Comparison of ENCODE assay signal across 8 mouse cellular contexts in genomic region chr11:101695906-101696661, GRCm38 (mm10). TPM values are rescaled to one million over a fixed set of nuclear protein-coding genes. Genes with fewer than 3 reads are reported as not detected.
A peak's percentile ranks its signal among the peaks of the same experiment; 100 is the strongest.
DNase-seq lines count a peak whose midpoint lies in the region; ATAC-seq lines count a peak whose summit lies in the region.

No protein-coding gene starts in this region.

- H3K9ac ChIP-seq in kidney, embryonic 14.5 days (ENCODE audit: low read depth, low read length) = peak overlapping the region; percentile 54
- H3K9ac ChIP-seq in embryonic facial prominence, embryonic 11.5 days (replicated peaks; ENCODE audit: low read length) = peak overlapping the region; percentile 71
- peak overlapping the region; percentile 57 for H3K9ac ChIP-seq in hindbrain, embryonic 16.5 days (ENCODE audit: low read depth, low read length)
- peak overlapping the region; percentile 44 for H3K9ac ChIP-seq in liver, embryonic 13.5 days
- H3K9ac ChIP-seq in neural tube, embryonic 11.5 days (ENCODE audit: low read length) = peak overlapping the region; percentile 64

- no peaks in the 10 kb centered on the region for H3K9me3 ChIP-seq in kidney, embryonic 14.5 days (ENCODE audit: control insufficient read depth, low read length)
- no peaks in the 10 kb centered on the region for H3K9me3 ChIP-seq in embryonic facial prominence, embryonic 11.5 days (replicated peaks; ENCODE audit: control insufficient read depth, low read length)
- H3K9me3 ChIP-seq in hindbrain, embryonic 16.5 days (ENCODE audit: control insufficient read depth, low read length) = no peaks in the 10 kb centered on the region
- H3K9me3 ChIP-seq in liver, embryonic 13.5 days (replicated peaks) = peaks cover 5% of the 10 kb centered on the region; the same call in 1 of the 2 replicates
- no peaks in the 10 kb centered on the region for H3K9me3 ChIP-seq in neural tube, embryonic 11.5 days (ENCODE audit: control insufficient read depth, low read length)

- peak overlapping the region; percentile 54 for H3K4me2 ChIP-seq in kidney, embryonic 14.5 days (replicated peaks; ENCODE audit: low read depth, low read length)
- peak overlapping the region; percentile 39 for H3K4me2 ChIP-seq in embryonic facial prominence, embryonic 11.5 days (ENCODE audit: low read depth, low read length)
- peak overlapping the region; percentile 62 for H3K4me2 ChIP-seq in hindbrain, embryonic 16.5 days (ENCODE audit: low read length)
- peak overlapping the region; percentile 62 for H3K4me2 ChIP-seq in liver, embryonic 13.5 days
- H3K4me2 ChIP-seq in neural tube, embryonic 11.5 days (ENCODE audit: low read depth) = peak overlapping the region; percentile 45

- peaks cover 28% of the 10 kb centered on the region for H3K4me1 ChIP-seq in kidney, embryonic 14.5 days (ENCODE audit: control insufficient read depth, insufficient read depth, low read length)
- H3K4me1 ChIP-seq in embryonic facial prominence, embryonic 11.5 days (ENCODE audit: control insufficient read depth, insufficient read depth, low read length) = peaks cover 7% of the 10 kb centered on the region
- peaks cover 15% of the 10 kb centered on the region for H3K4me1 ChIP-seq in hindbrain, embryonic 16.5 days (ENCODE audit: control insufficient read depth, insufficient read depth, low read depth, low read length)
- peaks cover 41% of the 10 kb centered on the region for H3K4me1 ChIP-seq in liver, embryonic 13.5 days (replicated peaks)
- H3K4me1 ChIP-seq in neural tube, embryonic 11.5 days (ENCODE audit: control insufficient read depth, insufficient read depth, low read length) = peaks cover 14% of the 10 kb centered on the region

- no peaks in the 10 kb centered on the region for H3K27me3 ChIP-seq in kidney, embryonic 14.5 days (ENCODE audit: control insufficient read depth, insufficient read depth, low read length)
- no peaks in the 10 kb centered on the region for H3K27me3 ChIP-seq in embryonic facial prominence, embryonic 11.5 days (ENCODE audit: control insufficient read depth, insufficient read depth, low read length)
- no peaks in the 10 kb centered on the region for H3K27me3 ChIP-seq in hindbrain, embryonic 16.5 days (replicated peaks; ENCODE audit: control insufficient read depth, insufficient read depth, low read length)
- peaks cover 3% of the 10 kb centered on the region; the same call in 1 of the 2 replicates for H3K27me3 ChIP-seq in liver, embryonic 13.5 days
- no peaks in the 10 kb centered on the region for H3K27me3 ChIP-seq in neural tube, embryonic 11.5 days (ENCODE audit: control insufficient read depth, insufficient read depth, low read length)

- H3K36me3 ChIP-seq in kidney, embryonic 14.5 days (ENCODE audit: control insufficient read depth, insufficient read depth, low read length) = no peaks in the 10 kb centered on the region
- H3K36me3 ChIP-seq in embryonic facial prominence, embryonic 11.5 days (replicated peaks; ENCODE audit: control insufficient read depth, insufficient read depth, low read depth, low read length) = no peaks in the 10 kb centered on the region
- H3K36me3 ChIP-seq in hindbrain, embryonic 16.5 days (ENCODE audit: control insufficient read depth, insufficient read depth, low read length) = no peaks in the 10 kb centered on the region
- 0 out of 2 replicates have a peak, but pooled peaks cover 3% of the 10 kb centered on the region for H3K36me3 ChIP-seq in liver, embryonic 13.5 days
- H3K36me3 ChIP-seq in neural tube, embryonic 11.5 days (ENCODE audit: control insufficient read depth, insufficient read depth, low read length) = no peaks in the 10 kb centered on the region

- H3K4me3 ChIP-seq in kidney, embryonic 14.5 days (ENCODE audit: low read length) = peak overlapping the region; percentile 30
- H3K4me3 ChIP-seq in embryonic facial prominence, embryonic 11.5 days (ENCODE audit: low read depth, low read length) = no peak overlapping the region
- H3K4me3 ChIP-seq in hindbrain, embryonic 16.5 days (ENCODE audit: low read length) = peak overlapping the region; percentile 35
- peak overlapping the region; percentile 35 for H3K4me3 ChIP-seq in liver, embryonic 13.5 days (replicated peaks)
- peak overlapping the region; percentile 22; the same call in 1 of the 2 replicates for H3K4me3 ChIP-seq in neural tube, embryonic 11.5 days (ENCODE audit: low read depth, low read length)

- no peak for DNase-seq in kidney, adult 18-20 months
- DNase-seq in embryonic facial prominence, embryonic 11.5 days (ENCODE audit: low spot score) = peak; percentile 77
- no peak for DNase-seq in liver, embryonic 13.5 days
- peak; percentile 73 for DNase-seq in neural tube, embryonic 11.5 days (ENCODE audit: low spot score)
- DNase-seq in spleen, postnatal 14 days (ENCODE audit: low spot score in 2 of 2) = no peak
- no peak for DNase-seq in spleen, adult 12 weeks (ENCODE audit: low spot score)

- ATAC-seq in kidney, embryonic 14.5 days (ENCODE audit: low FRiP score, low TSS enrichment) = peak; percentile 40; the same call in 1 of the 2 replicates
- peak; percentile 77 for ATAC-seq in embryonic facial prominence, embryonic 11.5 days (replicated peaks; ENCODE audit: insufficient number of reproducible peaks, low FRiP score, low TSS enrichment, low read depth)
- ATAC-seq in hindbrain, embryonic 16.5 days = peak; percentile 80
- ATAC-seq in liver, embryonic 13.5 days (ENCODE audit: low read depth) = peak; percentile 45
- peak; percentile 63; the same call in 1 of the 2 replicates for ATAC-seq in neural tube, embryonic 11.5 days (ENCODE audit: insufficient read depth, low FRiP score, low TSS enrichment)

- WGBS in kidney, embryonic 14.5 days = under 1% methylated on average over 20 of the region's 20 CpGs
- WGBS in embryonic facial prominence, embryonic 11.5 days = 3% methylated on average over 20 of the region's 20 CpGs
- WGBS in hindbrain, embryonic 16.5 days = 2% methylated on average over 20 of the region's 20 CpGs
- WGBS in liver, embryonic 13.5 days (ENCODE audit: insufficient replicate concordance) = 4% methylated on average over 20 of the region's 20 CpGs
- under 1% methylated on average over 20 of the region's 20 CpGs for WGBS in neural tube, embryonic 11.5 days

- peak overlapping the region; percentile 73 for H3K27ac ChIP-seq in kidney, embryonic 14.5 days (ENCODE audit: low read depth, low read length)
- H3K27ac ChIP-seq in embryonic facial prominence, embryonic 11.5 days (replicated peaks; ENCODE audit: low read depth, low read length) = peak overlapping the region; percentile 28; the same call in 1 of the 2 replicates
- peak overlapping the region; percentile 73 for H3K27ac ChIP-seq in hindbrain, embryonic 16.5 days (ENCODE audit: low read depth, low read length)
- H3K27ac ChIP-seq in liver, embryonic 13.5 days = peak overlapping the region; percentile 71
- peak overlapping the region; percentile 89 for H3K27ac ChIP-seq in neural tube, embryonic 11.5 days (ENCODE audit: low read depth, low read length)

RNA-seq across cellular contexts. Expression of gene Arl4d, which starts 30.7 kb away (rescaled TPM):
- polyA plus RNA-seq in kidney, embryonic 14.5 days (2014; fragmentation: Nextera tagmentation; extraction: Ambion mirVana) = 2.4 and 2.8 TPM in 2 replicates
- 2.8 and 4.3 TPM in 2 replicates for polyA plus RNA-seq in embryonic facial prominence, embryonic 11.5 days (2014; fragmentation: Nextera tagmentation; extraction: Ambion mirVana)
- 7.6 and 7.7 TPM in 2 replicates for polyA plus RNA-seq in hindbrain, embryonic 16.5 days (2015; fragmentation: Nextera tagmentation; extraction: Ambion mirVana)
- polyA plus RNA-seq in liver, embryonic 13.5 days (2015; fragmentation: Nextera tagmentation; extraction: Ambion mirVana) = 1.1 TPM in 2 replicates
- 23.9 and 29.5 TPM in 2 replicates for polyA plus RNA-seq in neural tube, embryonic 11.5 days (2014; fragmentation: Nextera tagmentation; extraction: Ambion mirVana)

RNA-seq across cellular contexts. Expression of gene Dhx8, which starts 36.6 kb away (rescaled TPM):
- polyA plus RNA-seq in kidney, embryonic 14.5 days (2014; fragmentation: Nextera tagmentation; extraction: Ambion mirVana) = 26.0 and 38.1 TPM in 2 replicates
- 46.7 and 47.3 TPM in 2 replicates for polyA plus RNA-seq in embryonic facial prominence, embryonic 11.5 days (2014; fragmentation: Nextera tagmentation; extraction: Ambion mirVana)
- polyA plus RNA-seq in hindbrain, embryonic 16.5 days (2015; fragmentation: Nextera tagmentation; extraction: Ambion mirVana) = 25.6 and 28.5 TPM in 2 replicates
- polyA plus RNA-seq in liver, embryonic 13.5 days (2015; fragmentation: Nextera tagmentation; extraction: Ambion mirVana) = 19.0 and 20.5 TPM in 2 replicates
- 43.3 and 46.7 TPM in 2 replicates for polyA plus RNA-seq in neural tube, embryonic 11.5 days (2014; fragmentation: Nextera tagmentation; extraction: Ambion mirVana)

Comparison
In these comparisons a context has a peak if more than half of its experiments do, and no peak if none do; other contexts are left out.
1. H3K27ac ChIP-seq: peak in every context shown above with its lines; median percentile 89 in neural tube, embryonic 11.5 days; 73 in kidney, embryonic 14.5 days; 73 in hindbrain, embryonic 16.5 days; 71 in liver, embryonic 13.5 days; 28 in embryonic facial prominence, embryonic 11.5 days.
2. DNase-seq: peak in embryonic facial prominence, embryonic 11.5 days (single experiment) and neural tube, embryonic 11.5 days (single experiment); none in kidney, adult 18-20 months (single experiment), liver, embryonic 13.5 days (single experiment), spleen, postnatal 14 days (0 of 2) and spleen, adult 12 weeks (single experiment).
3. Peak in every context shown above with its lines, with median percentiles within 50 percentile points of each other: ATAC-seq, H3K4me2 ChIP-seq and H3K9ac ChIP-seq.